Mouse (Mus musculus) splenic B cell, adult 2 months (primary cell): ENCODE data around the gene Rbms1.

Experiments used
- DNase-seq: peaks from one replicate; pipeline ENCODE4 v3.0.0-alpha.2; 2011; ENCODE audit warnings: low read depth, low spot score
- H3K27me3 ChIP-seq: 2 replicates; pipeline ENCODE4 v1.6.1; 2012; ENCODE audit warnings: mild to moderate bottlenecking, low read length, moderate library complexity, mixed read lengths; ENCODE audit not compliant: control insufficient read depth, poor library complexity, insufficient read depth, severe bottlenecking
- H3K36me3 ChIP-seq: 2 replicates; pipeline ENCODE4 v1.6.1; 2012; ENCODE audit warnings: mild to moderate bottlenecking, low read length, moderate library complexity, mixed read lengths; ENCODE audit not compliant: control insufficient read depth, poor library complexity, insufficient read depth, severe bottlenecking

Gene Rbms1

GRCm38 (mm10) chr2:60962671-60963421 lies at the start of gene Rbms1:
Gene Rbms1 (minus strand): TSS chr2:60963192.
- no peaks in the 10 kb centered on the region for H3K36me3 ChIP-seq
- H3K27me3 ChIP-seq, result no peaks in the 10 kb centered on the region; the same call in 1 of the 2 replicates
- no peak for DNase-seq

DNA sequence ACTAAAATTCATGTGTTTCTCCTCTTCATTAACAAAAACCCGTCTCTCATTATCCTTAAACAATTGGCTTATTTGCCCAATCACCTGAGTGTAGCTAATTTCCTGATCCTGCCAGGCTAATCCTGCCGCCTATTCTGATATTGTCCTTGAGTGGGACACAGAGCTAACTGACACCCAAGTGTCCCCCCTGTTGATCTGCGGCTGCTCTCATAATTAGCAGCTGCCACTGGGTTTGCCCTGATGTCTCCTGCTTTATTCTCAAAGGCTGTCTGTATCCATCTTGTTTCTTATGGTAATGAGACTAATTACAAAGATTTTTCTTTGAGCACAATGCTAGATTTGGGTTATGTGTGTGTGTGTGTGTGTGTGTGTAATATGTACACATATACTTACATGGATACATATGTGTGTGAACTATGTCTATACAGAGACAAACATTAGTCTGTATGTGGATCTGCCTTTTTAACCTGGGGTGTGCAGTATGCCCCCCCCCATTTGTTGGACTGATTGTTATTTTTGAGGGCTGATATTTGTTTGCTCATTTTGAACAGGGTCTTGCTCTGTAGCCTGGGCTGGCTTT lies 49.3 kb upstream of the Rbms1 start:
- H3K27me3 ChIP-seq, result no peaks in the 10 kb centered on the region
- DNase-seq, result no peak
- H3K36me3 ChIP-seq, result no peaks in the 10 kb centered on the region

- DNase-seq, result no peak
These were observed 23.3 kb upstream of the Rbms1 start for GRCm38 (mm10) chr2:60986286-60986685.

GRCm38 (mm10) chr2:60978538-60979313 lies 15.7 kb upstream of the Rbms1 start:
- H3K36me3 ChIP-seq, result no peaks in the 10 kb centered on the region
- H3K27me3 ChIP-seq, result no peaks in the 10 kb centered on the region
- DNase-seq, result no peak

More at GRCm38 (mm10) chr2:60986286-60986685, 23.3 kb upstream of the Rbms1 start:
- H3K27me3 ChIP-seq, result no peaks in the 10 kb centered on the region
- no peaks in the 10 kb centered on the region for H3K36me3 ChIP-seq

GRCm38 (mm10) chr2:60972189-60972814 lies 9.3 kb upstream of the Rbms1 start:
- DNase-seq, result no peak
- no peaks in the 10 kb centered on the region for H3K36me3 ChIP-seq
- H3K27me3 ChIP-seq, result no peaks in the 10 kb centered on the region

- no peak for DNase-seq
- H3K27me3 ChIP-seq, result no peaks in the 10 kb centered on the region; the same call in 1 of the 2 replicates
- no peaks in the 10 kb centered on the region for H3K36me3 ChIP-seq
These were observed 624 bp upstream of the Rbms1 start for GRCm38 (mm10) chr2:60963616-60964015.

DNA sequence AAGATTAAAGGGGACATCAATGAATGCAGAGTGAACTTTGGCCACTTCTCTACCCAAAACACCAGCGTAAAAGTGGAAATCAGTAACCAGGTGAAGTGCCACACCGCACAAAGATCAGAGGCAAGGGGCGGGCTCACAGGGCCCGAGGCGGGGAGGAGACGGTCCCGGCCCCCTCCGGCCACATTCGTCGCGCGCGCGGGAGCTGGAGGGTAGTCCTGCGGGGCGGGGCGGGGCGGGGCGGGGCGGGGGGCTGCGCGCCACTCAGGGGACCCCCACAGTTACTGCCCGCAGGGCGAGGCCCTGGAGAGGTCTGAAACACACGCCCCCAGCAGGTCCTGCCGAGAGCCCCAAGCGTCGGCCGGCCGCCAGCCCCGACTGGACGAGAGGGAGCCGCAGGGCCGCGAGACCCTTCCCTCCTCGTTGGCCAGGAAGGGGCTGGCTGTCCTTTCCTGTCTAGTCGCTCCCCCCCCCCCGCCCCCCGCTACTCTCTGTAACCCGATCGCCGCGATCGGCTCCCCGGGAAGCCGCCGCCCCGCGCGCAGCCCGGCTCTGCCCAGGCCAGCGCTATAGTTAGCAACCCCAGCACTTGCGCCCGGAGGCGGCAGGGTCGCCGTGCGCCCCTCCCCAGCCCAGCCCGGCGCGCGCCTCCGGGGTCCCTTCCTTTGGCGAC lies 856 bp downstream of the Rbms1 start:
- Histone ChIP-seq H3K27me3 (no peaks in the 10 kb centered on the region; the same call in 1 of the 2 replicates), H3K36me3 (no peaks in the 10 kb centered on the region)
- DNase-seq, result no peak

DNA sequence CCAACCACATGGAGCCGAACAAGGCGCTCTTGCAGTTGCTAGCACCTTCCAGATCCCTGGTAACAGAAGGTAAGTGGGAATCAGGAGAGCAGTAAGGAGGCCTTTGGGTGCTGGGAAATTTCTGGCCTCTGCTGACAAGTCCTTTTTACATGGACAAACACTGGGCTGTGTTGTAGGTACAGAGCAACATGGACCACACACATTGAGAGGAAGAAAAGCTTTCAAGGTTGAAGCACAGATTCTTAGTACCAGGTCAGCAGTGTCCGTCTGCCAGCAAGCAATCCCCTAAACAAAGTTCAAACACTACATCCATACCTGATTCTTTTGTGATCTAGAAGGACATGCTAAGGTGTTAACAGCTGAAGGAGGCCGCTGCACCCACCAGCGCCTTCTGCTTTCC lies 1.7 kb downstream of the Rbms1 start:
- no peaks in the 10 kb centered on the region for H3K36me3 ChIP-seq
- H3K27me3 ChIP-seq, result no peaks in the 10 kb centered on the region; the same call in 1 of the 2 replicates
- no peak for DNase-seq

- Histone ChIP-seq H3K27me3 (no peaks in the 10 kb centered on the region), H3K36me3 (no peaks in the 10 kb centered on the region)
- no peak for DNase-seq
These were observed 14.8 kb downstream of the Rbms1 start for GRCm38 (mm10) chr2:60948241-60948640.

- H3K27me3 ChIP-seq, result no peaks in the 10 kb centered on the region
- H3K36me3 ChIP-seq, result no peaks in the 10 kb centered on the region
- DNase-seq, result no peak
These were observed 15.2 kb downstream of the Rbms1 start for GRCm38 (mm10) chr2:60947817-60948216.

DNA sequence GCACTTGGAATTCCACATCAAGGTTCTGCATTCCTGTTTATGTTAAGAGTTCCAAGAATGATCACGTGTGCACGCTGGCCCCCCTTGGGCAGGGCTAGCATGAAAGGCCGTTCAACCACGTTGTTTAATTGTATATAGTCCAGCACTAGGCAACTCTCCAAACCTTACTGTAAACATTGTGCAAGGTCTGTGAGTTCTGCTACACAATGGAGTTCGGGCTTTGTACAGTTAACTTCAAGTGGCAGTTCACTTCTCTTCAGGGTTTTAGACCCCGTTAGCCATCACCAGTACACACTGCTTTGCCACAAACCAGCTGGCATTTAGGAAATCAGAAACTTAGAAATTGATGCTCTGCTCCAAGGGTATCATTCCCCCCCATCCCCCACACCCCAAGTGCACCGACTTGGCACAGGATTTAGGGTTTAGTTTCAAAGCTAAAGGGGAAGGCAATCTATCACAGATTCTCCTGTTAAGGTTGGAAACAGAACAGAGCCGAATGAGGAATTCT lies 22.5 kb downstream of the Rbms1 start:
- no peaks in the 10 kb centered on the region for H3K36me3 ChIP-seq
- no peaks in the 10 kb centered on the region for H3K27me3 ChIP-seq
- no peak for DNase-seq

GRCm38 (mm10) chr2:60939957-60940356 lies 23.0 kb downstream of the Rbms1 start:
- Histone ChIP-seq H3K36me3 (no peaks in the 10 kb centered on the region), H3K27me3 (no peaks in the 10 kb centered on the region)
- DNase-seq, result no peak

- DNase-seq, result no peak
- no peaks in the 10 kb centered on the region for H3K36me3 ChIP-seq
- H3K27me3 ChIP-seq, result no peaks in the 10 kb centered on the region
These were observed 26.1 kb downstream of the Rbms1 start for GRCm38 (mm10) chr2:60936910-60937309.

DNA sequence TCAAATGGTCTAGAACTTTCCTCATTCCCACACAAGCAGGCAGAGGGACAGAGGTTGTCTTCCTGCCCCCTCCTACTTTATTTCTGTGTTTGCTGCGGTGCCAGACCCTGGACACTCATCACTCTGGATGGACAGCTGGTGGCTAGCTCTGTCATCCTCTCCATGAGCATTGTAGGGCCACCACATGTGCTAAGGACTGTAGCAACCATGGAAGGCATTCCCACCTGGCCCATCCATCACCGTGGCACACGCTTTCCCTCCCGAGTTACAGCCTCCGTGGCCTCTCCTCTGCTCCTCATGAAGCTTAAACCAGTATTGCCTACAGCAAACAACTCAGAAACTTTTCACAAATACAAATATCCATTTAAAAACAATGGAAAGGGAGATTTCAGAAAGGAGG lies 34.0 kb downstream of the Rbms1 start:
- no peaks in the 10 kb centered on the region for H3K36me3 ChIP-seq
- DNase-seq, result no peak
- no peaks in the 10 kb centered on the region; the same call in 1 of the 2 replicates for H3K27me3 ChIP-seq
